Mouse (Mus musculus) intestine, embryonic 16.5 days (tissue): ENCODE measurements at regions not wholly inside any gene's neighbourhood (a gene's known extent, or its start where the extent isn't known, plus 50 kb on each side); places are given as distances from the start of the nearest gene placed in this dataset.

ENCODE experiments used
- ATAC-seq: fragments of 200-750 bp; cut with Nextera tagmentation; 2 replicates; pipeline ENCODE4 v1.8.0; 2017; ENCODE audit warnings: moderate TSS enrichment, moderate library complexity
- H3K27ac ChIP-seq: fragments of 300-500 bp; sonication (generic); 2 replicates; pipeline ENCODE4 v1.5.1; 2014; ENCODE audit warnings: mild to moderate bottlenecking, low read length
- H3K27me3 ChIP-seq: fragments of 300-500 bp; sonication (generic); replicated peaks from 2 replicates; pipeline ENCODE4 v1.6.1; 2014; ENCODE audit warnings: low read length, control low read depth, mixed read lengths; ENCODE audit not compliant: control insufficient read depth, insufficient read depth
- H3K36me3 ChIP-seq: fragments of 300-500 bp; sonication (generic); 2 replicates; pipeline ENCODE4 v1.6.1; 2014; ENCODE audit warnings: low read length, control low read depth; ENCODE audit not compliant: control insufficient read depth, insufficient read depth
- H3K4me1 ChIP-seq: fragments of 300-500 bp; sonication (generic); 2 replicates; pipeline ENCODE4 v1.6.1; 2014; ENCODE audit warnings: low read length, control low read depth, mixed read lengths; ENCODE audit not compliant: control insufficient read depth, insufficient read depth
- H3K4me2 ChIP-seq: fragments of 300-500 bp; sonication (generic); 2 replicates; pipeline ENCODE4 v1.6.1; 2014; ENCODE audit warnings: low read depth, low read length, control low read depth
- H3K4me3 ChIP-seq: fragments of 300-500 bp; sonication (generic); 2 replicates; pipeline ENCODE4 v1.5.1; 2014; ENCODE audit warnings: mild to moderate bottlenecking, low read length
- H3K9ac ChIP-seq: fragments of 300-500 bp; sonication (generic); 2 replicates; pipeline ENCODE4 v1.6.1; 2014; ENCODE audit warnings: low read depth, low read length
- H3K9me3 ChIP-seq: fragments of 300-500 bp; sonication (generic); 2 replicates; pipeline ENCODE4 v1.6.1; 2016; ENCODE audit warnings: low read length, control low read depth; ENCODE audit not compliant: control insufficient read depth
- WGBS: fragments of 180-500 bp; shearing (Covaris S2); extraction: QIAGEN DNeasy Blood & Tissue Kit; methylation state at CpG from one replicate; pipeline ENCODE4 v1.1.7; 2014; 5-methylcytosine and 5-hydroxymethylcytosine counted together

GRCm38 (mm10) chr19:20035223-20035622, 355.5 kb downstream of the Anxa1 start:
- Histone ChIP-seq H3K27me3 (no peaks in the 10 kb centered on the region), H3K9me3 (no peaks in the 10 kb centered on the region), H3K36me3 (no peaks in the 10 kb centered on the region), H3K27ac (no peak overlapping the region), H3K9ac (no peak overlapping the region), H3K4me2 (no peak overlapping the region), H3K4me1 (no peaks in the 10 kb centered on the region), H3K4me3 (no peak overlapping the region)
- ATAC-seq, result no peak
- WGBS, result 75% methylated on average over 3 of the region's 3 CpGs

DNA sequence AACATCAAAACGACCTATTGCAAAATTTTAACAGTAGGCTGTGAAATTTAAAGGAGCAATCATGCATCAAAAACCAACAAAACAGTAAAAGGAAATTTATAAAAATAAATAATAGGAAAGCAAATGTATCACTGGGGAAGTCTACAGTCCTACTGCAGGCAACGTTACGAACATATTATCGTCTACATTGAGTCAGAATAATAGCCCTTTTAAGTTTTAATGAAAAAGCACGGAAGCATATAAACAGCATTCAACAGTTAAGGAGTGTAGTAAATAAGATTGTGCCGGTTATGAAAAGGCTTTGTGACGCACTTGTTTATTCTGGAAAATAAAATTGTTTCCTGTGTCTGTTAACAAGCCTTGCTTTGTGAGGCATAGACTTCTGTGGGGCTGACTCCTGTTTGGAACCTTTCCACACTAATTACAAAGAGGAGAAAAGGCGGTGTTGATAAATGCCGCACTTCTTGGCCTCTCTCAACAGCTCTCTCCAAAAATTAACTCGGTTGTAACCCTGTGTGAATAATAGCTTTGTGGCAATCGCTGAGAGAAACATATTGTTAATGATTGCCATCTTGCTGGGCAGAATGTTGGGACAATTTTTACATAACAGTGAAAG, 363.0 kb downstream of the Anxa1 start:
- Histone ChIP-seq H3K4me3 (no peak overlapping the region), H3K27ac (no peak overlapping the region), H3K9ac (no peak overlapping the region), H3K4me2 (no peak overlapping the region), H3K4me1 (no peaks in the 10 kb centered on the region), H3K9me3 (no peaks in the 10 kb centered on the region), H3K27me3 (no peaks in the 10 kb centered on the region), H3K36me3 (no peaks in the 10 kb centered on the region)
- WGBS, result 71% methylated on average over 11 of the region's 11 CpGs
- ATAC-seq, result no peak

DNA sequence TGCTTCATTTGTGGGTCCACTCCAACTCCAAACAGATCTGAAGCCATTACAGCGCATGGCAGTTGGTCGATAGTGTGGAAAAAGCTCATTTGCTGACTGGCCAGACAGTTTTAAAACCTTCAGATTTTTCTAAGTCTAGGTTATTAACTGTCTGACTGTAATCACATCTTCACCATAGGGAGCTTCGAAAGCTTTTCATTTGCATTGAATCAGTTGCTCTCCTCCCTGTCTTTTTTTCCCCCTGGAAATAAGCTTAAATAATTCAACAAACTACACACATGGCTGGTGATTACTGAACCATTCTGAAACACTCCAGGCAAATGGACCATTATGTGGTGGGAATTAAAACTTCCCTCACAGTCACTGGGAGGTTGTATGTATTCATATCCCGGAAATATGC, 376.6 kb downstream of the Anxa1 start:
- Histone ChIP-seq H3K36me3 (no peaks in the 10 kb centered on the region), H3K27me3 (no peaks in the 10 kb centered on the region), H3K9ac (no peak overlapping the region), H3K4me2 (no peak overlapping the region), H3K27ac (no peak overlapping the region), H3K4me3 (no peak overlapping the region), H3K4me1 (no peaks in the 10 kb centered on the region), H3K9me3 (no peaks in the 10 kb centered on the region)
- ATAC-seq, result no peak
- 84% methylated on average over 4 of the region's 4 CpGs for WGBS

GRCm38 (mm10) chr19:20009801-20010441, 380.8 kb downstream of the Anxa1 start:
- no peak overlapping the region for H3K4me3 ChIP-seq
- no peak overlapping the region for H3K9ac ChIP-seq
- H3K27me3 ChIP-seq, result no peaks in the 10 kb centered on the region
- H3K36me3 ChIP-seq, result no peaks in the 10 kb centered on the region
- no peak overlapping the region for H3K27ac ChIP-seq
- ATAC-seq, result no peak
- H3K9me3 ChIP-seq, result no peaks in the 10 kb centered on the region
- WGBS, result 52% methylated on average over 12 of the region's 12 CpGs
- no peaks in the 10 kb centered on the region for H3K4me1 ChIP-seq
- H3K4me2 ChIP-seq, result no peak overlapping the region

DNA sequence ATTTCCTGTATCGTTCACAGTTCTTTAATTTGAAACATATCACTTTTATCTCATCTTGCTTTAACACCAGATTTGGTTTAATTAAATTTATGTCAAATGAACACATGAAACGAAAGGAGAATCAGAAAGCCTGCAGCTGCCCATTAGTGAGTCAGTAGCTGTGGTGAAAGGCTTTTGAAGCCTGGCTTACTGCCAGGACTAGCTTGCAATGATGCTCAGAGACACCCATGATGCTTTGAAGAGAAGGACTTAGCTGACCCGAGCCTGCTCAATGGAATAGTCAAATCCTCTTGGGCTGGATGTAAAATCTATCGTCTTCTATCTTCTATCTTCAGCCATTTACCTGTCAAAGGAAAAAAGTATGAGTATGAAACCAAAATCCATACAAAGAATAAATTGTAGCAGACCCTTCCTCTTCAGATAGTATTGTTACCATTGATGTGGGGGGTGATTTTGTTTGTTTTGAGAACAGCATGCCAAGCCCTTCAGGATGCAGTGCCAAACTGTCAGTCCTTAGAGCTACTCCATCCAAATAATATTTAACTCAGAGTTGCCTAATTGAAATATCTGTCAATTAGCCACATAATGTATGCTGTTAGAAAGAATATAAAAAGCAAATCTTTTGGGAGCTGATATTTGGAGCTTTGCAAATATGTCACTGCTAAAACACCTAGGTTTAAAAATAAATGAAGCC, 384.7 kb downstream of the Anxa1 start:
- no peaks in the 10 kb centered on the region for H3K27me3 ChIP-seq
- ATAC-seq, result no peak
- H3K9ac ChIP-seq, result no peak overlapping the region
- 67% methylated on average over 4 of the region's 4 CpGs for WGBS
- H3K27ac ChIP-seq, result no peak overlapping the region
- no peak overlapping the region for H3K4me2 ChIP-seq
- no peaks in the 10 kb centered on the region for H3K36me3 ChIP-seq
- no peaks in the 10 kb centered on the region for H3K4me1 ChIP-seq
- H3K4me3 ChIP-seq, result no peak overlapping the region
- H3K9me3 ChIP-seq, result no peaks in the 10 kb centered on the region

GRCm38 (mm10) chr19:19987255-19987654, 403.5 kb downstream of the Anxa1 start:
- no peaks in the 10 kb centered on the region for H3K27me3 ChIP-seq
- no peak overlapping the region for H3K4me3 ChIP-seq
- WGBS, result 81% methylated on average over 1 of the region's 1 CpGs
- no peak overlapping the region for H3K27ac ChIP-seq
- H3K36me3 ChIP-seq, result no peaks in the 10 kb centered on the region
- H3K4me2 ChIP-seq, result no peak overlapping the region
- no peaks in the 10 kb centered on the region for H3K4me1 ChIP-seq
- no peak for ATAC-seq
- no peaks in the 10 kb centered on the region for H3K9me3 ChIP-seq
- H3K9ac ChIP-seq, result no peak overlapping the region

- Histone ChIP-seq H3K9ac (no peak overlapping the region), H3K4me1 (no peaks in the 10 kb centered on the region), H3K4me2 (no peak overlapping the region), H3K27me3 (no peaks in the 10 kb centered on the region), H3K36me3 (no peaks in the 10 kb centered on the region), H3K9me3 (no peaks in the 10 kb centered on the region), H3K27ac (no peak overlapping the region), H3K4me3 (no peak overlapping the region)
- WGBS, result 73% methylated on average over 6 of the region's 6 CpGs
- no peak for ATAC-seq
Observed at GRCm38 (mm10) chr19:19978816-19979215, 411.9 kb downstream of the Anxa1 start.

DNA sequence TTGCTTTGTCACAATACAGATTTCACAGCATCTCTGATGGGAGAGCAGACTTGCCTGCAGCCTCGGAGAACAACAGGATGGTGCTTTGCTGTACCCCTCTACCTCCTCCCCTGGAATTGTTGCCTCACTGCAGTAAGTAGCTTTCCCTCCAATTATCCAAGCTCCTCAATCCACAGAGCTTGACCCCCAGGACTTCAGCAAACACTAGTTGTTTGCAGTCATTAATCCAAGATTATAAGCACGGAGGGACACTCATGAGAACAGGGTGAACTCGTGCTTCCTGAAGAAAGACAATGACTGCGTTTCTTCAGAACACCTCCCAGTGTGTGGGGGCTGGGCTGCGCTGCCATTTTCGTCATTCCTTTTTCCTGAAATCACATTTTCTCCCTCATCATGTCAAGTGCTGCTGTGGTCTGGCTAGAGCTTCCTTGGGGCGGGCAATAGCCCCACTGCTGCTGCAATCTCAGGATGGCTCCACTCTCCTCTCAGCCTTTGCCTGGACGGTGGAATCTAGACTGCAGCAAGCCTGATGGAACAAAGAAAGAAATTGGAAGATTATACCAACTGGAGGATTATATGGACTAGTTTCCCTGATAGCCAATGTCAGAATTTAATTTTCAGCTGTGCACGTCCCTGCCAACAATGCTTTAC, 413.0 kb downstream of the Anxa1 start:
- Histone ChIP-seq H3K27me3 (no peaks in the 10 kb centered on the region), H3K27ac (no peak overlapping the region), H3K4me1 (no peaks in the 10 kb centered on the region), H3K9ac (no peak overlapping the region), H3K36me3 (no peaks in the 10 kb centered on the region), H3K4me2 (no peak overlapping the region), H3K4me3 (no peak overlapping the region), H3K9me3 (no peaks in the 10 kb centered on the region)
- no peak for ATAC-seq
- WGBS, result 31% methylated on average over 9 of the region's 9 CpGs

GRCm38 (mm10) chr19:19976776-19977175, 414.0 kb downstream of the Anxa1 start:
- H3K9me3 ChIP-seq, result no peaks in the 10 kb centered on the region
- WGBS, result 50% methylated on average over 2 of the region's 2 CpGs
- H3K4me3 ChIP-seq, result no peak overlapping the region
- H3K27me3 ChIP-seq, result no peaks in the 10 kb centered on the region
- H3K4me1 ChIP-seq, result no peaks in the 10 kb centered on the region
- H3K9ac ChIP-seq, result no peak overlapping the region
- H3K27ac ChIP-seq, result no peak overlapping the region
- ATAC-seq, result no peak
- no peak overlapping the region for H3K4me2 ChIP-seq
- H3K36me3 ChIP-seq, result no peaks in the 10 kb centered on the region
